Mouse (Mus musculus): ENCODE measurements around the gene Insig1. TPM values are rescaled to one million over a fixed set of nuclear protein-coding genes. Genes with fewer than 3 reads are reported as not detected.

Insig1 gene
- polyA plus RNA-seq (2015; fragmentation: Nextera tagmentation; extraction: Ambion mirVana), result 117 and 136 TPM in 2 replicates

GRCm38 (mm10) chr5:28070828-28071455 is at the start of gene Insig1:
Gene Insig1, plus strand, starts transcription at chr5:28071363.
- peak; percentile 93 for ATAC-seq (ENCODE audit: insufficient read depth, low FRiP score, low read depth)
- peak within 1 kb of the TSS; percentile 76 for H3K4me2 ChIP-seq
- 0% methylated on average over 64 of the region's 64 CpGs for WGBS
- H3K27me3 ChIP-seq (replicated peaks), result no peaks in the 10 kb centered on the region
- peak within 1 kb of the TSS; percentile 88 for H3K9ac ChIP-seq
- peak within 1 kb of the TSS; percentile 91 for H3K4me3 ChIP-seq (replicated peaks)
- no peaks in the 10 kb centered on the region for H3K9me3 ChIP-seq
- H3K36me3 ChIP-seq, result peaks cover 21% of the 10 kb centered on the region
- peak within 1 kb of the TSS; percentile 95 for H3K27ac ChIP-seq
- H3K4me1 ChIP-seq, result peaks cover 32% of the 10 kb centered on the region

GRCm38 (mm10) chr5:28023452-28023851 is 47.7 kb upstream of the Insig1 start:
- Histone ChIP-seq H3K9me3 (no peaks in the 10 kb centered on the region), H3K36me3 (no peaks in the 10 kb centered on the region), H3K27ac (no peak overlapping the region), H3K4me1 (no peaks in the 10 kb centered on the region), H3K4me2 (no peak overlapping the region), H3K4me3 (replicated peaks) (no peak overlapping the region), H3K27me3 (replicated peaks) (no peaks in the 10 kb centered on the region), H3K9ac (no peak overlapping the region)
- ATAC-seq (ENCODE audit: insufficient read depth, low FRiP score, low read depth), result no peak
- 51% methylated on average over 2 of the region's 2 CpGs for WGBS

GRCm38 (mm10) chr5:28031577-28032236 is 39.5 kb upstream of the Insig1 start:
- 82% methylated on average over 3 of the region's 3 CpGs for WGBS
- no peak for ATAC-seq (ENCODE audit: insufficient read depth, low FRiP score, low read depth)
- no peak overlapping the region for H3K4me2 ChIP-seq
- H3K4me1 ChIP-seq, result no peaks in the 10 kb centered on the region
- H3K27ac ChIP-seq, result no peak overlapping the region
- H3K27me3 ChIP-seq (replicated peaks), result no peaks in the 10 kb centered on the region
- no peaks in the 10 kb centered on the region for H3K36me3 ChIP-seq
- H3K9ac ChIP-seq, result no peak overlapping the region
- no peaks in the 10 kb centered on the region for H3K9me3 ChIP-seq
- H3K4me3 ChIP-seq (replicated peaks), result no peak overlapping the region

- WGBS, result 82% methylated on average over 10 of the region's 10 CpGs
- Histone ChIP-seq H3K27me3 (replicated peaks) (no peaks in the 10 kb centered on the region), H3K4me3 (replicated peaks) (no peak overlapping the region), H3K4me2 (no peak overlapping the region), H3K27ac (no peak overlapping the region), H3K36me3 (no peaks in the 10 kb centered on the region), H3K9me3 (no peaks in the 10 kb centered on the region), H3K9ac (no peak overlapping the region), H3K4me1 (peaks cover 9% of the 10 kb centered on the region; the same call in 1 of the 2 replicates)
- ATAC-seq (ENCODE audit: insufficient read depth, low FRiP score, low read depth), result no peak
These were observed 38.3 kb upstream of the Insig1 start for GRCm38 (mm10) chr5:28032866-28033265.

GRCm38 (mm10) chr5:28033281-28033680 is 37.9 kb upstream of the Insig1 start:
- Histone ChIP-seq H3K9ac (no peak overlapping the region), H3K27ac (no peak overlapping the region), H3K9me3 (no peaks in the 10 kb centered on the region), H3K4me2 (no peak overlapping the region), H3K4me3 (replicated peaks) (no peak overlapping the region), H3K36me3 (no peaks in the 10 kb centered on the region), H3K4me1 (peaks cover 14% of the 10 kb centered on the region), H3K27me3 (replicated peaks) (no peaks in the 10 kb centered on the region)
- 82% methylated on average over 5 of the region's 5 CpGs for WGBS
- ATAC-seq (ENCODE audit: insufficient read depth, low FRiP score, low read depth), result no peak

- no peak overlapping the region for H3K27ac ChIP-seq
- no peak overlapping the region for H3K4me3 ChIP-seq (replicated peaks)
- 86% methylated on average over 5 of the region's 5 CpGs for WGBS
- no peaks in the 10 kb centered on the region for H3K36me3 ChIP-seq
- H3K27me3 ChIP-seq (replicated peaks), result no peaks in the 10 kb centered on the region
- no peaks in the 10 kb centered on the region for H3K9me3 ChIP-seq
- ATAC-seq (ENCODE audit: insufficient read depth, low FRiP score, low read depth), result no peak
- peaks cover 14% of the 10 kb centered on the region for H3K4me1 ChIP-seq
- no peak overlapping the region for H3K9ac ChIP-seq
- H3K4me2 ChIP-seq, result no peak overlapping the region
These were observed 37.3 kb upstream of the Insig1 start for GRCm38 (mm10) chr5:28033826-28034225.

GRCm38 (mm10) chr5:28036011-28036410 is 35.2 kb upstream of the Insig1 start:
- Histone ChIP-seq H3K4me3 (replicated peaks) (no peak overlapping the region), H3K27ac (no peak overlapping the region), H3K4me1 (peaks cover 14% of the 10 kb centered on the region), H3K27me3 (replicated peaks) (no peaks in the 10 kb centered on the region), H3K4me2 (no peak overlapping the region), H3K36me3 (no peaks in the 10 kb centered on the region), H3K9me3 (no peaks in the 10 kb centered on the region), H3K9ac (no peak overlapping the region)
- ATAC-seq (ENCODE audit: insufficient read depth, low FRiP score, low read depth), result no peak
- 81% methylated on average over 1 of the region's 1 CpGs for WGBS

GRCm38 (mm10) chr5:28036518-28036917 is 34.6 kb upstream of the Insig1 start:
- ATAC-seq (ENCODE audit: insufficient read depth, low FRiP score, low read depth), result no peak
- Histone ChIP-seq H3K27ac (no peak overlapping the region), H3K9me3 (no peaks in the 10 kb centered on the region), H3K4me3 (replicated peaks) (no peak overlapping the region), H3K4me2 (no peak overlapping the region), H3K4me1 (peaks cover 14% of the 10 kb centered on the region), H3K9ac (no peak overlapping the region), H3K27me3 (replicated peaks) (no peaks in the 10 kb centered on the region), H3K36me3 (no peaks in the 10 kb centered on the region)
- 72% methylated on average over 1 of the region's 1 CpGs for WGBS

GRCm38 (mm10) chr5:28037172-28037591 is 34.0 kb upstream of the Insig1 start:
- ATAC-seq (ENCODE audit: insufficient read depth, low FRiP score, low read depth), result peak; percentile 30; the same call in 1 of the 2 replicates
- 4% methylated on average over 3 of the region's 3 CpGs for WGBS

GRCm38 (mm10) chr5:28037639-28038038 is 33.5 kb upstream of the Insig1 start:
- Histone ChIP-seq H3K4me1 (peaks cover 14% of the 10 kb centered on the region), H3K4me2 (no peak overlapping the region), H3K27me3 (replicated peaks) (no peaks in the 10 kb centered on the region), H3K27ac (peak overlapping the region; percentile 45; the same call in 1 of the 2 replicates), H3K4me3 (replicated peaks) (no peak overlapping the region), H3K9me3 (no peaks in the 10 kb centered on the region), H3K9ac (no peak overlapping the region), H3K36me3 (no peaks in the 10 kb centered on the region)
- no peak for ATAC-seq (ENCODE audit: insufficient read depth, low FRiP score, low read depth)
- WGBS, result 30% methylated on average over 5 of the region's 5 CpGs

More at GRCm38 (mm10) chr5:28037172-28037591, 34.0 kb upstream of the Insig1 start:
- peaks cover 14% of the 10 kb centered on the region for H3K4me1 ChIP-seq
- peak overlapping the region; percentile 45; the same call in 1 of the 2 replicates for H3K27ac ChIP-seq
- no peaks in the 10 kb centered on the region for H3K36me3 ChIP-seq
- H3K9me3 ChIP-seq, result no peaks in the 10 kb centered on the region
- H3K4me3 ChIP-seq (replicated peaks), result no peak overlapping the region
- H3K4me2 ChIP-seq, result 0 out of 2 replicates have a peak overlapping the region, but pooled peaks have one; percentile 10
- H3K27me3 ChIP-seq (replicated peaks), result no peaks in the 10 kb centered on the region
- no peak overlapping the region for H3K9ac ChIP-seq

- no peak overlapping the region for H3K27ac ChIP-seq
These were observed 33.0 kb upstream of the Insig1 start for GRCm38 (mm10) chr5:28038115-28038514.

More at GRCm38 (mm10) chr5:28038115-28038514, 33.0 kb upstream of the Insig1 start:
- 10% methylated on average over 2 of the region's 2 CpGs for WGBS
- Histone ChIP-seq H3K36me3 (no peaks in the 10 kb centered on the region), H3K4me3 (replicated peaks) (no peak overlapping the region), H3K9me3 (no peaks in the 10 kb centered on the region), H3K4me2 (no peak overlapping the region), H3K27me3 (replicated peaks) (no peaks in the 10 kb centered on the region), H3K4me1 (peaks cover 14% of the 10 kb centered on the region), H3K9ac (no peak overlapping the region)
- ATAC-seq (ENCODE audit: insufficient read depth, low FRiP score, low read depth), result peak; percentile 73
